Mouse (Mus musculus): ENCODE data around the gene Scd1. TPM values are rescaled to one million over a fixed set of nuclear protein-coding genes. Genes with fewer than 3 reads are reported as not detected.

The Scd1 gene
- polyA plus RNA-seq, 1 experiment from 2014 or later: 3.5 TPM

DNA sequence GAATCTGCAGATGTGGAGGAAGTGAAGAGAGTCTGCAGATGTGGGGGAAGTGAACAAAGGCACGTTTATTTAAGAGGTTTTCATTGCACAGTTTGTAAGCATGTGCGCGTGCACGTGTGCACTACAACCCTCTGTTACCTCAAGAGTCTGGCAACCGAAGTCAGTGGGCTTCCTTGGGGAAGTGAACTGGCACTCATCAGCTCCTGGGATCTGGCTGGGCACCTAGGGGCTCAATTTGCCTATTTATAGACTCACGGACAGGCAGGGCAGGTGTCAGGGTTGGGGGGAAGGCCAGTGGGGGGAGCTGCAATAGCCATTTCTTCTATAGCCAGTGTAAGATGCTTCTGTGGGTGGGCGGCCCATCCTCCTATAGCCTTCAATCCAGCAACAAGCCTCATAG, 55.9 kb downstream of the Scd1 start:
- 81% methylated on average over 7 of the region's 7 CpGs for WGBS
- no peaks in the 10 kb centered on the region for H3K36me3 ChIP-seq
- no peaks in the 10 kb centered on the region for H3K4me1 ChIP-seq (replicated peaks)
- no peaks in the 10 kb centered on the region for H3K9me3 ChIP-seq
- no peaks in the 10 kb centered on the region for H3K27me3 ChIP-seq
- H3K4me3 ChIP-seq (replicated peaks): no peak overlapping the region
- no peak overlapping the region for H3K27ac ChIP-seq
- H3K4me2 ChIP-seq (replicated peaks): no peak overlapping the region
- no peak for ATAC-seq
- H3K9ac ChIP-seq (replicated peaks): no peak overlapping the region

DNA sequence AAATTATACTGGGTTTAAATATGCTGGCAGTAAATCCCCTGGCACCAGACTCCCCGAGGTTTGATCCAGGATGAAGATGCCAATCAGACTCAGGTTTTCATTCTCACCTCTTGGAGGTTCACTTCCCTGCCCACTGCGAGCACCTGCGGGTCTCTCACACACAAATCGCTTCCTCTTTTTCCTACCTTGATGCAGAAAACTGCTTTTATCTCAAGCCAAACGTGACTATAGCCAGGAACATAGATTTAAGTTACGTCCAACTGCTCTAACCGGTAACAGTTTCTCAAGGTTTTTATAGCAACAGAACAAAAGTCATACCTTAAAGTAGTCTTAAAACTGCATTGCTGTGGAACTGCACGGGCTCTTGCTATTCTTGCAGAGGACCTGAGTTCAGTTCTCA, 58.0 kb downstream of the Scd1 start:
- H3K27me3 ChIP-seq: no peaks in the 10 kb centered on the region
- H3K4me1 ChIP-seq (replicated peaks): no peaks in the 10 kb centered on the region
- no peak for ATAC-seq
- no peak overlapping the region for H3K4me2 ChIP-seq (replicated peaks)
- H3K9me3 ChIP-seq: no peaks in the 10 kb centered on the region
- H3K9ac ChIP-seq (replicated peaks): no peak overlapping the region
- H3K4me3 ChIP-seq (replicated peaks): no peak overlapping the region
- H3K27ac ChIP-seq: no peak overlapping the region
- WGBS: 87% methylated on average over 8 of the region's 8 CpGs
- H3K36me3 ChIP-seq: no peaks in the 10 kb centered on the region

Other genes starting within 250 kb of the Scd1 start
- 0.20 and 0.27 TPM in 2 replicates for gene Pkd2l1, start 215.4 kb downstream of the Scd1 start, polyA plus RNA-seq (2015; fragmentation: Nextera tagmentation; extraction: Ambion mirVana)
- 2.0 and 3.4 TPM in 2 replicates for gene Scd3, start 204.6 kb downstream of the Scd1 start, polyA plus RNA-seq (2015; fragmentation: Nextera tagmentation; extraction: Ambion mirVana)
- gene Scd2, start 114.2 kb downstream of the Scd1 start, polyA plus RNA-seq (2015; fragmentation: Nextera tagmentation; extraction: Ambion mirVana): 254 and 259 TPM in 2 replicates
- gene Scd4, start 74.8 kb downstream of the Scd1 start, polyA plus RNA-seq (2015; fragmentation: Nextera tagmentation; extraction: Ambion mirVana): 0.08 TPM in 2 replicates
- gene Wnt8b, start 85.6 kb upstream of the Scd1 start, polyA plus RNA-seq (2015; fragmentation: Nextera tagmentation; extraction: Ambion mirVana): 8.0 and 11.8 TPM in 2 replicates
- gene Sec31b, start 138.0 kb upstream of the Scd1 start, polyA plus RNA-seq (2015; fragmentation: Nextera tagmentation; extraction: Ambion mirVana): 0.17 and 0.41 TPM in 2 replicates
- gene Gm20538, start 145.0 kb upstream of the Scd1 start, polyA plus RNA-seq (2015; fragmentation: Nextera tagmentation; extraction: Ambion mirVana): not detected in 2 replicates
- 546 and 548 TPM in 2 replicates for gene Ndufb8, start 147.6 kb upstream of the Scd1 start, polyA plus RNA-seq (2015; fragmentation: Nextera tagmentation; extraction: Ambion mirVana)
- 32.6 and 33.7 TPM in 2 replicates for gene Hif1an, start 155.0 kb upstream of the Scd1 start, polyA plus RNA-seq (2015; fragmentation: Nextera tagmentation; extraction: Ambion mirVana)